Mouse (Mus musculus) heart, postnatal 0 days (tissue): ENCODE data around the gene Evi5l. TPM values are rescaled to one million over a fixed set of nuclear protein-coding genes. Genes with fewer than 3 reads are reported as not detected.

Experiments
- ATAC-seq: fragments of 200-750 bp; cut with Nextera tagmentation; 2 replicates; pipeline ENCODE4 v1.8.0; 2017; ENCODE audit warnings: low read depth, moderate number of reproducible peaks, moderate library complexity; ENCODE audit not compliant: insufficient read depth
- DNase-seq: peaks from one replicate; pipeline ENCODE4 v3.0.0-alpha.2; 2016; ENCODE audit warnings: low spot score
- H3K27ac ChIP-seq: fragments of 300-500 bp; sonication (generic); 2 replicates; pipeline ENCODE4 v1.5.1; 2014; ENCODE audit warnings: low read depth, mild to moderate bottlenecking
- H3K27me3 ChIP-seq: fragments of 300-500 bp; sonication (generic); 2 replicates; pipeline ENCODE4 v1.6.1; 2014; ENCODE audit warnings: low read length, mixed read lengths; ENCODE audit not compliant: control insufficient read depth, insufficient read depth
- H3K36me3 ChIP-seq: fragments of 300-500 bp; sonication (generic); replicated peaks from 2 replicates; pipeline ENCODE4 v1.6.1; 2014; ENCODE audit warnings: low read length, mixed read lengths; ENCODE audit not compliant: control insufficient read depth, insufficient read depth
- H3K4me1 ChIP-seq: fragments of 300-500 bp; sonication (generic); 2 replicates; pipeline ENCODE4 v1.6.1; 2014; ENCODE audit warnings: antibody characterized with exemption; ENCODE audit not compliant: control insufficient read depth, insufficient read depth
- H3K4me2 ChIP-seq: fragments of 300-500 bp; sonication (generic); 2 replicates; pipeline ENCODE4 v1.6.1; 2014; ENCODE audit warnings: low read depth, mild to moderate bottlenecking, low read length, moderate library complexity
- H3K4me3 ChIP-seq: fragments of 300-500 bp; sonication (generic); 2 replicates; pipeline ENCODE4 v1.5.1; 2014; ENCODE audit warnings: low read depth, low read length
- H3K9ac ChIP-seq: fragments of 300-500 bp; sonication (generic); replicated peaks from 2 replicates; pipeline ENCODE4 v1.6.1; 2014; ENCODE audit warnings: low read depth, low read length, mixed read lengths
- H3K9me3 ChIP-seq: fragments of 300-500 bp; sonication (generic); replicated peaks from 2 replicates; pipeline ENCODE4 v1.6.1; 2016; ENCODE audit warnings: low read length; ENCODE audit not compliant: control insufficient read depth
- CTCF ChIP-seq: IDR thresholded peaks from 2 replicates; pipeline ENCODE4 v1.5.1; 2016; ENCODE audit warnings: antibody characterized with exemption, control low read depth, low read depth
- EP300 ChIP-seq: IDR thresholded peaks from 2 replicates; pipeline ENCODE4 v1.6.1; 2016; ENCODE audit warnings: antibody characterized with exemption, low read depth
- WGBS: fragments of 180-500 bp; shearing (Covaris S2); extraction: QIAGEN DNeasy Blood & Tissue Kit; methylation state at CpG from one replicate; pipeline ENCODE4 v1.1.7; 2014; 5-methylcytosine and 5-hydroxymethylcytosine counted together
- polyA plus RNA-seq: library from polyadenylated mRNA; unstranded; fragments of >200 nt; fragmentation: Nextera tagmentation; extraction: Ambion mirVana; gene quantifications from 2 replicates; pipeline ENCODE4 v1.2.1, GENCODE M21; 2015
- total RNA-seq: library from RNA; depleted of rRNA; stranded (reverse); fragments of >200 nt; gene quantifications from 2 replicates; pipeline ENCODE4 v1.2.3, GENCODE M21; 2014; ENCODE audit warnings: low replicate concordance; rRNA removed

The Evi5l gene
- 24.8 and 26.1 TPM in 2 replicates for total RNA-seq
- polyA plus RNA-seq, result 9.3 and 11.1 TPM in 2 replicates

- TF ChIP-seq CTCF (no peak), EP300 (no peak)
- ATAC-seq (peak; percentile 97), DNase-seq (peak; percentile 100)
- Histone ChIP-seq H3K9ac (peak within 1 kb of the TSS; percentile 70), H3K4me3 (peak within 1 kb of the TSS; percentile 73), H3K4me2 (peak within 1 kb of the TSS; percentile 77), H3K27ac (peak within 1 kb of the TSS; percentile 27; the same call in 1 of the 2 replicates), H3K36me3 (no peaks in the 10 kb centered on the region), H3K9me3 (no peaks in the 10 kb centered on the region), H3K27me3 (no peaks in the 10 kb centered on the region), H3K4me1 (0 out of 2 replicates have a peak, but pooled peaks cover 4% of the 10 kb centered on the region)
- under 1% methylated on average over 49 of the region's 51 CpGs for WGBS
These were observed at the start of gene Evi5l for GRCm38 (mm10) chr8:4165852-4166751. Evi5l (plus strand) TSS chr8:4166567.

DNA sequence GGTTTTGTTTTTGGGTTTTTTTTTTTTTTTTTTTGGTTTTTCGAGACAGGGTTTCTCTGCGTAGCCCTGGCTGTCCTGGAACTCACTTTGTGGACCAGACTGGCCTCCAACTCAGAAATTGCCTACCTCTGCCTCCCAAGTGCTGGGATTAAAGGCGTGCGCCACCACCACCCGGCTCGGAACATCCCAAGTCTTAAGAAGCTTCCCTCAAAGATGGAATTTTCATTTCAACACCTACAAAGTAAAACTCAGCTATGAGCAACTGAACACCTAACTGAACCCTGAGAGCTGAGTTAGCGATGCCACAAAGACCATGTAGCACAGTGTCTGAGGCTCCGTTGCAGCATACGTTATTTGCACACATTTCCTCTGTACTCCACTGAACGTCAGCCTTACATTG, 32.6 kb upstream of the Evi5l start, which contains the start of gene Cd209g:
Gene Cd209g, plus strand, starts transcription at position 301 of the 400 bp plus-strand sequence.
- no peak for DNase-seq
- Histone ChIP-seq H3K27ac (no peak within 1 kb of the TSS), H3K36me3 (no peaks in the 10 kb centered on the region), H3K9me3 (no peaks in the 10 kb centered on the region), H3K27me3 (no peaks in the 10 kb centered on the region), H3K4me2 (no peak within 1 kb of the TSS), H3K4me1 (no peaks in the 10 kb centered on the region), H3K4me3 (no peak within 1 kb of the TSS), H3K9ac (no peak within 1 kb of the TSS)
- ATAC-seq, result no peak
- no peak for TF ChIP-seq EP300
- no peak for TF ChIP-seq CTCF
- WGBS, result 86% methylated on average over 10 of the region's 10 CpGs

GRCm38 (mm10) chr8:4139660-4140646, 26.4 kb upstream of the Evi5l start:
- ATAC-seq, result peak; percentile 58; the same call in 1 of the 2 replicates
- Histone ChIP-seq H3K9me3 (no peaks in the 10 kb centered on the region), H3K27me3 (no peaks in the 10 kb centered on the region), H3K4me2 (no peak overlapping the region), H3K27ac (no peak overlapping the region), H3K9ac (no peak overlapping the region), H3K4me3 (no peak overlapping the region), H3K36me3 (no peaks in the 10 kb centered on the region), H3K4me1 (no peaks in the 10 kb centered on the region)
- WGBS, result 11% methylated on average over 12 of the region's 12 CpGs
- TF ChIP-seq CTCF, result peak; percentile 75
- TF ChIP-seq EP300, result no peak
- peak; percentile 55 for DNase-seq

GRCm38 (mm10) chr8:4141721-4142120, 24.6 kb upstream of the Evi5l start:
- H3K9ac ChIP-seq, result no peak overlapping the region
- no peak overlapping the region for H3K4me2 ChIP-seq
- TF ChIP-seq CTCF (no peak), EP300 (no peak)
- H3K4me3 ChIP-seq, result no peak overlapping the region
- no peaks in the 10 kb centered on the region for H3K27me3 ChIP-seq
- 61% methylated on average over 3 of the region's 3 CpGs for WGBS
- no peak for DNase-seq
- ATAC-seq, result no peak
- H3K36me3 ChIP-seq, result no peaks in the 10 kb centered on the region
- no peak overlapping the region for H3K27ac ChIP-seq
- no peaks in the 10 kb centered on the region for H3K4me1 ChIP-seq
- H3K9me3 ChIP-seq, result no peaks in the 10 kb centered on the region

GRCm38 (mm10) chr8:4147272-4147671, 19.1 kb upstream of the Evi5l start:
- H3K4me1 ChIP-seq, result no peaks in the 10 kb centered on the region
- H3K36me3 ChIP-seq, result no peaks in the 10 kb centered on the region
- ATAC-seq (no peak), DNase-seq (no peak)
- H3K4me2 ChIP-seq, result no peak overlapping the region
- no peaks in the 10 kb centered on the region for H3K27me3 ChIP-seq
- H3K9ac ChIP-seq, result no peak overlapping the region
- no peak overlapping the region for H3K27ac ChIP-seq
- 34% methylated on average over 1 of the region's 1 CpGs for WGBS
- H3K9me3 ChIP-seq, result no peaks in the 10 kb centered on the region; the same call in 1 of the 2 replicates
- TF ChIP-seq CTCF (no peak), EP300 (no peak)
- no peak overlapping the region for H3K4me3 ChIP-seq
